Mouse (Mus musculus): Measurements from ENCODE around the gene Vwce.

The Vwce gene

GRCm38 (mm10) chr19:10691121-10691520 is 57.1 kb downstream of the Vwce start:
- DNase-seq (ENCODE audit: low read depth) = no peak

DNA sequence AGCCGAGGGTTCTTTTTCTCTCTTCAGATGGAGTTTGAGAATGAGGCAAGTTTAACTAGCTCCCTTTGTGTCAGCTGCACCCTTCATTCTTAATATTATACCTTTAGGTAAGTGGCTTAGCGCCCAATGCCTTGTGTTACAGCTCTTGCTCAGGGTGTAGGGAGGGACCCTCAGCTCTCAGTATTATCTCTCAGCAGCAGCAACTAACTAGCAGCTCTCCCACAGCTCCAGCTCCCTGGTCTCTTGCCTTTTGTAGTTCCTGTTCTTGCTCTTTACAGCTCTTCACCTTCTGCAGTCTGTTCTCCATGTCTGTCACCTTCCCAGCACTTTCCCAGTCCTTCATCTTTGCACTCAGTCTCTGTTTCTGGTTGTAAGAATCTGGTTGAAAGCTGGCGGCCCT is 57.6 kb downstream of the Vwce start:
- no peak for DNase-seq (ENCODE audit: low read depth)

- DNase-seq (ENCODE audit: low read depth) = no peak
These were observed 58.3 kb downstream of the Vwce start for GRCm38 (mm10) chr19:10692361-10692760.

DNA sequence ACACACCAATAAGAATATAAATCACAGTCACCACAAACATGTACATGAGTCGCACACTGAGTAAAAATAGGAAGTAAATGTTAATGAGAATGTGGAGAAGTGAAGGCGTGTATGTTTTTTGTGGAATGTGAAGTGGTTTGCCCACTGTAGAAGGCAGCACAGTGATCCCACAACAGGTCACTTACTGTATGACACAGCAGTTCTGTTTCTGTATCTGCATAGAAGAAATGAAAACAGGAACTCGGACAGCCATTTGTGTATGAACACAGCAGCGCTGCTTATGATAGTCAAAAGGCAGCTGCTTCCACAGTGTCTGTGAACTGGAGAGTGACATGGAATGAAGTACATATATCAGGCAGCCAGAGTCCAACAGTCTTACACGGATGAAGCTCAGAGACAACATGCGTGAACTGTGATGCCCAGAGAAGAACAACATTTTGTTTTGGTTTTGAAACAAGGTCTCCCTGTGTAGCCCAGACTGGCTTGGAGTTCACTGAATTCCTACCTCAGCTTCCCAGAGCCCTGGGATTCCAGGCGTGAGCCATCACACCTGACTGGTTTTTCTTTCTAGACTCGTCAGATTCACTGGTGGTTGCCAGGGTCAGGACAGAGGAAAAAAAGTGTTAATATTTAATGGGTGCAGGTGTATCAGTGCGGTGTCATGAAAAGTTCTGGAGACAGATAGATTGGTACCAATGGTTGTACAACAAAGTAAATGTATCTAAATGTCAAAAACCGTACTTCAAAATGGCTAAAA is 60.1 kb downstream of the Vwce start:
- no peak for DNase-seq (ENCODE audit: low read depth)

GRCm38 (mm10) chr19:10695801-10696200 is 61.8 kb downstream of the Vwce start:
- DNase-seq (ENCODE audit: low read depth) = no peak

DNA sequence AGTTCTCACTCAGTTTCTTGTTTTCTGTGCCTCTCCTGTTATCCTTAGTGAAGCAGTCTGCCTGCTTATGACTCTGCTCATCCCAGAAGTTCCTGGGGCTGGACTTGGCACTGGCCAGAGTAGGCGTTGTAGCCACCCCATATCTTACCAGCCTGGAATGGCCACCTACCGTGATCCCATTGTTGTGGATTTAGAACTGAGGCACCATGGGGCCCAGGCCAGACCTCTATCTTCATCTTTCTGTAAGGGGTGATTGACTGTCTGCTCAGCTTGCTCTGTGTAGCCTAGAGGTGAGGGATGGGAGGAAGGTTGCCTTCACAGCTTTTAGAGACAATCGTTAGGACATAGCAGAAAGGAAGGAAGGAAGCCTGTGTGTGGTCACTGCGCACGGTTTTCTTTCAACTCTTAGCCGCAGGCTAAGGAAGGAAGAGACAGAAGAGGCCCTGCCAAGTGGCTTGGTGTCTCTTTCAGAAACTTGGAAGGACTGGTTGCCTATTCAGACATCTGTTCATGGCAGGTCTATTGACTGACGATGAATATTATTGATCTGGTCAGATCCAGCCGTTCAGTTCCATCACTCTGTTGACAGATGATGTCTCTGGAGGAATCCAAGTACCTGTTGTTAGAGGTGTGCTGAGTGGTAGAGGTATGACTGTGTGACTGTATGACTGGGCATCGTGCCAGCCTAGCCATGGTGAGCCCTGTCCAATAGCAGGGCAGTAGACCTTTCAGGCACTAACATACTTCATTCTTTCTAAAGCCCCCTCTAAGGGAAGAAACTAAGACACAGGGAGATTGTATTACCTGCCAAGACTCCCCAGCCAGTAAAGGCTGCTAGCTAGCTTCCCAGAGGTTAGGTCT is 64.3 kb downstream of the Vwce start:
- DNase-seq (ENCODE audit: low read depth) = no peak

GRCm38 (mm10) chr19:10699851-10700250 is 65.8 kb downstream of the Vwce start:
- no peak for DNase-seq (ENCODE audit: low read depth)

DNA sequence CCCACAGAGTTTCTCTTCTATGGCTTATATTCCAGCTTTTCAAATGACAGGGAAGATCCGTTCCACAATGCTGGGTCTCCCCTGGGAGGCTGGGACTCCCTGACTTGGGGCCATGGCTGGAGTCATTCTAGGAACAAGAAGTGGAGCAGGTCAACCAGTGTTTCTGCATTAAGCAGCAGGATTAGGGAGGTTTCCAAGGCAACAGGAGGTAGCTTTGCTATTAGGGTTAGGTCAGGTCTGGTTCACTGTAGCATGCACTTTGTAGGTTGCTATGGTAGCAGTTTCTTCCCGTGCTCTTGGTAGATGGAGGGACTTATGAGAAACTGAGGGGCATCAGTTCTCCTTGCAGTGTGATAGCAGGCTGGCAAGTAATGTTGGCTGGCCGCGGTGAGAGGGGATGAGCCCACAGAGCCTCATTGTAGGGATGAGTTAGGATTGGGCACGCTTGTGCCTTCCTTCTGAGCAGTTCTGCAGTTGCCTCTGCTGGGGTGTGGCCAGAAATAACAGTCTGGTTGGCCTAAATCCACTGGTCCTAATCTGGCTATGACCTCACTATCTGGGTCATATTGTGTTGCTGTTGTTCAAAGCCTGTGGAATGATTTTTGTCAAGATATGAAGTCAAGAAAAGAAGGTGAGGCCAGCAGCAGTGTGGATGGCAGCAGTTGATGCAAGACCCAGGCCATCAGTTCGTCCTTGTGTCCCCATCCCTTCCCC is 67.2 kb downstream of the Vwce start:
- no peak for DNase-seq (ENCODE audit: low read depth)

- DNase-seq (ENCODE audit: low read depth) = no peak
These were observed 68.1 kb downstream of the Vwce start for GRCm38 (mm10) chr19:10702125-10702524.

DNA sequence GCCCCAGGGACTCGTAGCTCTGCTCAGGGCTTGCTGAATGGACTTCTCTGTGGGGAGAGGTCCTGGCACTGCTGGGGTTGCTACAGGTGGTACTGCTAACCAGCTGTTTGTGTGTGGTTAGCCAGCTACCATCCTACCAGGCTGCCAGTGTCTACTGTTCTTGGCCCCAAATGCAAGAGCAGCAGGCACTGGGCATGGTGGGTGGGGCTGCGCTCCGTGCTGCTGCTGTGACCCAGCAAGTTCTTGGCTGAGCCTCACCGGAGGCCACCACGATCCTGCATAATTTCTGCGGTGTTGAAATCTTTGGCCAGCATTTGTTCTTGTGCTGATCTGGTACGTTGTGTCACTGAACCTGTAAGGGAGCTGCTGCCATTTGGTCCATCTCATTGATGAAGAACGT is 69.5 kb downstream of the Vwce start:
- DNase-seq (ENCODE audit: low read depth) = no peak

- no peak for DNase-seq (ENCODE audit: low read depth)
These were observed 73.3 kb downstream of the Vwce start for GRCm38 (mm10) chr19:10707087-10707875.

DNA sequence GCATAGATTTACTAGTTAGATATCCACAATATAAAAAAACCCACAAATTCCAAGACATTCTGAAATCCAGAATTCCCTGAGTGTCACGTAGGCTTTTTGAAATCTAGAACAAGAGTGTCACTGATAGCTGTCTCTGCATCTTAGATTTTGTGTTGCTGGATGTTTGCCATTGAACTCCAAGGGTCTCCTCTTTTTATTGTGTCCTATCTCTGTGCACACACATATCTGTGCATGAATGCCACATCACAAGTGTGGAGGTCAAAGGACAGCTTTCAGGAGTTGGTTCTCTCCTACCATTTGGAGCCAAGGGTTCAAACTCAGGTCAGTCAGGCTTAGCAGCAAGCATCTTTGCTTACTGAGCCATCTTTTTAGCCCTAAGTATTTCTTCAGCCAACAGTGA is 73.9 kb downstream of the Vwce start:
- DNase-seq (ENCODE audit: low read depth) = no peak

DNA sequence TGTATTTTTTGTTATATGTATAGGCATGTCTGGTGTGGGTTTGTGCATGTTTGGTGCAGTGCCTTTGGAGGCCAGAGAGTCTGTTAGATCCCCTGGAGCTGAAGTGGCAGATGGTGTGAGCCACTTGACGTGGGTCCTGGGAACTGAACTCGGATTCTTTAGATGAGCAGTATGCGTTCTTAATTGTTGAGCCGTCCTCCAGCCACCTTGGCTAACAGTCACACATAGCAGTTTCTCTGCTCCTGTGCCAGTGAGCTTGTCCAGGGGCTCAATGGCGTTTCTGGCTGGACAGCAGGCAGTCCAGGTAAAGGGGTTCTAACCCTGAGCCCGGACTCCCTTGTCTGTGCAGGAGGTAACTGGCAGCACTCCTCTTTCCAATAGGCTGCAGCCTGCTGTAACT is 74.9 kb downstream of the Vwce start:
- no peak for DNase-seq (ENCODE audit: low read depth)

- peak; percentile 77 for DNase-seq (ENCODE audit: low read depth)
These were observed 75.5 kb downstream of the Vwce start for GRCm38 (mm10) chr19:10709360-10710087.

GRCm38 (mm10) chr19:10710088-10710511 is 76.1 kb downstream of the Vwce start:
- DNase-seq (ENCODE audit: low read depth) = peak; percentile 47

DNA sequence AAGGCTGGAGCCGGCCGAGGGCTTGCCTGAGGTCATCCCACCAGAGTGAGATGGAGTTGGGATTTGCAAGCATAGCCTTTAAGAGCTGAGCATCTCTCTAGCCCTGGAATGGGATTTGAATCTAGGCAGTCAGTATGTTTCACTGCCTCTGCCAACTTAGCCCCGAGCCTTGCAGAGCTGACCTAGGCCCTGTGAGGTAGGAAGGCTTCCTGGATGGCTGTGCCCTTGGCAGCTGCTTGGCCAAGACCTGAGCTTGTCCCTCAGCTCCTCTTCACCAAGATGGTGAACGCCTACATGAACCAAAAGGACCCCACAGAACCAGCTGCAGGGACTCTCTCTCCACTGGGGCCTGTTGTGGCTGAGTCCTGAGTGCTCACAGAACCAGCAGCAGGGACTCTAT is 76.7 kb downstream of the Vwce start:
- no peak for DNase-seq (ENCODE audit: low read depth)

- DNase-seq (ENCODE audit: low read depth) = no peak
These were observed 78.2 kb downstream of the Vwce start for GRCm38 (mm10) chr19:10712194-10712593.

- DNase-seq (ENCODE audit: low read depth) = no peak
These were observed 78.6 kb downstream of the Vwce start for GRCm38 (mm10) chr19:10712646-10713045.

DNA sequence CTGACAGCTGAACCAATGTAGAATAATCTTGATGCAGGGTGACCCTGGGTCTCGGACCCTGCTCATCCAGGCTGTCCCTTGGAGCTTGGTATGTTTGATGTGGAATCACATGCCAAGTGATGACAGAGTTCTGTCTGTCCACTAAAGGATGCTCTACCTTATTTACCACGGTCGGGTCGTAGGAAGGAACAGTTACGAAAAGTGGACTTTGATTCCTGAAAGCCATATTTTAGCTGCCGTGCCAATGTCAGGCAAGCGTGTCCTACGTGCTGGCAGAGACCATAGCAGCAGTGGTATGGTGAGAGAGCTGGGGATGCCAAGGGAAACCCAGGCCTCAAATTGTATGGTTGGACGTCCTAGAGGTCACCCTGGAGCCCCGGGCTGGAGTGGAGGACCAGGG is 79.5 kb downstream of the Vwce start:
- no peak for DNase-seq (ENCODE audit: low read depth)

- DNase-seq (ENCODE audit: low read depth) = no peak
These were observed 80.2 kb downstream of the Vwce start for GRCm38 (mm10) chr19:10714168-10714567.
